Comparison of ENCODE assay signal across 14 mouse cellular contexts in genomic region chr14:46647319-46647974, GRCm38 (mm10).
DNase-seq lines count a peak whose midpoint lies in the region; ATAC-seq and TF ChIP-seq lines count a peak whose summit lies in the region.
"Had no signal": no experiment of that assay in that cellular context is flagged by ENCODE, and none has a peak within 500 bp of the region (broad histone marks: within the 10 kb centered on the region; RNA-seq: fewer than 3 reads in every experiment).

No protein-coding gene starts in this region.

- no peak overlapping the region for H3K9ac ChIP-seq in forebrain, embryonic 15.5 days (replicated peaks)
- H3K9ac ChIP-seq in forebrain, embryonic 12.5 days: no peak overlapping the region
- no peak overlapping the region for H3K9ac ChIP-seq in hindbrain, postnatal 0 days (replicated peaks; ENCODE audit: low read length)
- no peak overlapping the region for H3K9ac ChIP-seq in midbrain, embryonic 14.5 days (replicated peaks; ENCODE audit: low read length)
- H3K9ac ChIP-seq: heart, embryonic 12.5 days; kidney, embryonic 15.5 days had no signal

- H3K4me1 ChIP-seq in forebrain, embryonic 15.5 days: no peaks in the 10 kb centered on the region
- H3K4me1 ChIP-seq in forebrain, embryonic 12.5 days: no peaks in the 10 kb centered on the region; the same call in 1 of the 2 replicates
- no peaks in the 10 kb centered on the region for H3K4me1 ChIP-seq in hindbrain, postnatal 0 days (ENCODE audit: insufficient read depth, low read length)
- no peaks in the 10 kb centered on the region; the same call in 1 of the 2 replicates for H3K4me1 ChIP-seq in midbrain, embryonic 14.5 days (ENCODE audit: control insufficient read depth, insufficient read depth, low read length)
- H3K4me1 ChIP-seq: kidney, embryonic 15.5 days had no signal

- no peak overlapping the region for H3K4me2 ChIP-seq in forebrain, embryonic 15.5 days (replicated peaks)
- H3K4me2 ChIP-seq in forebrain, embryonic 12.5 days: no peak overlapping the region
- no peak overlapping the region for H3K4me2 ChIP-seq in hindbrain, postnatal 0 days (ENCODE audit: low read depth, low read length)
- H3K4me2 ChIP-seq in midbrain, embryonic 14.5 days (ENCODE audit: low read length): no peak overlapping the region
- H3K4me2 ChIP-seq: heart, embryonic 12.5 days; kidney, embryonic 15.5 days had no signal

- ATAC-seq in forebrain, embryonic 15.5 days (replicated peaks): peak; percentile 41; the same call in 1 of the 2 replicates
- ATAC-seq in forebrain, embryonic 12.5 days (ENCODE audit: low FRiP score): no peak
- peak; percentile 83 for ATAC-seq in hindbrain, postnatal 0 days
- peak; percentile 37 for ATAC-seq in midbrain, embryonic 14.5 days (ENCODE audit: low FRiP score, low TSS enrichment)
- no peak for ATAC-seq in megakaryocyte progenitor cell, adult 5-6 weeks (replicated peaks; ENCODE audit: poor library complexity)
- ATAC-seq in granulocyte monocyte progenitor cell, adult 5-6 weeks (replicated peaks; ENCODE audit: poor library complexity, severe bottlenecking): no peak
- ATAC-seq: lung, postnatal 0 days had no signal

- 54% methylated on average over 12 of the region's 12 CpGs for WGBS in forebrain, embryonic 15.5 days
- 61% methylated on average over 12 of the region's 12 CpGs for WGBS in forebrain, embryonic 12.5 days
- WGBS in hindbrain, postnatal 0 days: 32% methylated on average over 12 of the region's 12 CpGs
- 58% methylated on average over 12 of the region's 12 CpGs for WGBS in midbrain, embryonic 14.5 days

- H3K36me3 ChIP-seq in forebrain, embryonic 15.5 days: no peaks in the 10 kb centered on the region
- no peaks in the 10 kb centered on the region for H3K36me3 ChIP-seq in forebrain, embryonic 12.5 days (replicated peaks)
- no peaks in the 10 kb centered on the region for H3K36me3 ChIP-seq in hindbrain, postnatal 0 days (ENCODE audit: insufficient read depth, low read length)
- H3K36me3 ChIP-seq in midbrain, embryonic 14.5 days (ENCODE audit: control insufficient read depth, insufficient read depth, low read length): no peaks in the 10 kb centered on the region
- H3K36me3 ChIP-seq: heart, embryonic 12.5 days; kidney, embryonic 15.5 days had no signal

- H3K4me3 ChIP-seq in forebrain, embryonic 15.5 days: no peak overlapping the region
- H3K4me3 ChIP-seq in forebrain, embryonic 12.5 days (replicated peaks): no peak overlapping the region
- H3K4me3 ChIP-seq in hindbrain, postnatal 0 days (ENCODE audit: low read length): no peak overlapping the region
- H3K4me3 ChIP-seq in midbrain, embryonic 14.5 days (replicated peaks; ENCODE audit: low read depth, low read length): no peak overlapping the region
- H3K4me3 ChIP-seq: heart, embryonic 12.5 days; kidney, embryonic 15.5 days had no signal

- no peaks in the 10 kb centered on the region for H3K9me3 ChIP-seq in forebrain, embryonic 15.5 days
- H3K9me3 ChIP-seq in forebrain, embryonic 12.5 days: no peaks in the 10 kb centered on the region
- H3K9me3 ChIP-seq in hindbrain, postnatal 0 days (ENCODE audit: low read length): no peaks in the 10 kb centered on the region
- no peaks in the 10 kb centered on the region for H3K9me3 ChIP-seq in midbrain, embryonic 14.5 days (ENCODE audit: control insufficient read depth, low read length)
- H3K9me3 ChIP-seq: heart, embryonic 12.5 days; kidney, embryonic 15.5 days had no signal

- no peak for TF ChIP-seq POLR2A in brain, embryonic 14.5 days (IDR thresholded peaks at IDR 0.05; ENCODE audit: borderline replicate concordance, extremely low read depth, insufficient read depth, insufficient read length, poor library complexity, severe bottlenecking)

- DNase-seq in brain, embryonic 14.5 days (ENCODE audit: low read depth): peak; percentile 70
- peak; percentile 66 for DNase-seq in hindbrain, postnatal 0 days (ENCODE audit: low spot score)
- DNase-seq in midbrain, embryonic 14.5 days: peak; percentile 62
- DNase-seq in testis, postnatal 10 days (ENCODE audit: low spot score): no peak
- DNase-seq: adrenal gland, postnatal 14 days; liver; thymus, adult 2 months had no signal

- no peak for TF ChIP-seq CTCF in brain, embryonic 14.5 days (IDR thresholded peaks at IDR 0.05; ENCODE audit: borderline replicate concordance, extremely low read depth, insufficient read depth, insufficient read length)
- TF ChIP-seq CTCF in hindbrain, postnatal 0 days (IDR thresholded peaks at IDR 0.05; ENCODE audit: low read depth): peak; percentile 37

- H3K27ac ChIP-seq in forebrain, embryonic 15.5 days (replicated peaks): no peak overlapping the region
- H3K27ac ChIP-seq in forebrain, embryonic 12.5 days: no peak overlapping the region
- H3K27ac ChIP-seq in hindbrain, postnatal 0 days: 0 out of 2 replicates have a peak overlapping the region, but pooled peaks have one; percentile 11
- H3K27ac ChIP-seq in midbrain, embryonic 14.5 days (replicated peaks; ENCODE audit: low read depth, low read length): no peak overlapping the region; the same call in 1 of the 2 replicates
- H3K27ac ChIP-seq: kidney, embryonic 15.5 days had no signal

- H3K27me3 ChIP-seq in forebrain, embryonic 15.5 days: peaks cover 44% of the 10 kb centered on the region
- H3K27me3 ChIP-seq in forebrain, embryonic 12.5 days: peaks cover 82% of the 10 kb centered on the region
- H3K27me3 ChIP-seq in hindbrain, postnatal 0 days (ENCODE audit: insufficient read depth, low read length): no peaks in the 10 kb centered on the region
- H3K27me3 ChIP-seq in midbrain, embryonic 14.5 days (ENCODE audit: control insufficient read depth, insufficient read depth, low read length): no peaks in the 10 kb centered on the region
- H3K27me3 ChIP-seq: heart, embryonic 12.5 days; kidney, embryonic 15.5 days had no signal

Comparison
In these comparisons a context has a peak if more than half of its experiments do, and no peak if none do; other contexts are left out.
1. ATAC-seq: peak in forebrain, embryonic 15.5 days (single experiment), hindbrain, postnatal 0 days (single experiment) and midbrain, embryonic 14.5 days (single experiment); none in forebrain, embryonic 12.5 days (single experiment), megakaryocyte progenitor cell, adult 5-6 weeks (single experiment) and granulocyte monocyte progenitor cell, adult 5-6 weeks (single experiment).